Mouse (Mus musculus) heart, adult 2 months (tissue): ENCODE measurements around the gene Clasp1.

Experiments
- CTCF ChIP-seq: fragments of 200-600 bp; IDR thresholded peaks from 2 replicates; pipeline ENCODE4 v1.8.1; 2022; ENCODE audit warnings: antibody characterized with exemption, mild to moderate bottlenecking, moderate library complexity
- EP300 ChIP-seq: fragments of 200-500 bp; IDR thresholded peaks from 2 replicates; pipeline ENCODE4 v1.6.1; 2011; ENCODE audit warnings: low read depth, low read length, control low read depth; ENCODE audit not compliant: insufficient read depth
- POLR2A ChIP-seq: fragments of 200-500 bp; IDR thresholded peaks from 2 replicates; pipeline ENCODE4 v1.6.1; 2011; ENCODE audit warnings: mild to moderate bottlenecking, low read depth, low read length, control low read depth; ENCODE audit not compliant: insufficient read depth

GRCm38 (mm10) chr1:118380105-118380786 lies 8.6 kb upstream of the Clasp1 start:
- TF ChIP-seq CTCF (no peak), EP300 (no peak), POLR2A (no peak)
